Mouse (Mus musculus) ovary, postnatal 10 days (tissue): ENCODE data around the gene Fut7.

Source experiments
- DNase-seq: peaks from one replicate; pipeline ENCODE4 v3.0.0; 2022; ENCODE audit warnings: low spot score

Gene Fut7

GRCm38 (mm10) chr2:25460135-25460534, 37.1 kb downstream of the Fut7 start:
- DNase-seq: no peak

- DNase-seq: peak; percentile 69
These were observed 37.7 kb downstream of the Fut7 start, which contains the start of gene Paxx for GRCm38 (mm10) chr2:25460551-25461309. Gene Paxx (minus strand): TSS chr2:25461094.

- DNase-seq: no peak
These were observed 38.3 kb downstream of the Fut7 start for GRCm38 (mm10) chr2:25461407-25461806.

- DNase-seq: no peak
These were observed 40.6 kb downstream of the Fut7 start for GRCm38 (mm10) chr2:25463630-25464029.

GRCm38 (mm10) chr2:25465256-25465655, 42.2 kb downstream of the Fut7 start:
- DNase-seq: no peak

- no peak for DNase-seq
These were observed 43.0 kb downstream of the Fut7 start for GRCm38 (mm10) chr2:25465816-25466635.

- DNase-seq: no peak
These were observed 44.7 kb downstream of the Fut7 start for GRCm38 (mm10) chr2:25467606-25468303.

GRCm38 (mm10) chr2:25468962-25469915, 46.2 kb downstream of the Fut7 start:
- no peak for DNase-seq

- no peak for DNase-seq
These were observed 46.9 kb downstream of the Fut7 start, which contains the start of gene Ptgds for GRCm38 (mm10) chr2:25469969-25470368. Gene Ptgds (minus strand): TSS chr2:25470046.

GRCm38 (mm10) chr2:25472550-25472949, 49.5 kb downstream of the Fut7 start:
- DNase-seq: no peak
